Mouse (Mus musculus) CH12.LX (cell line): ENCODE data around the gene Esd. TPM values are rescaled to one million over a fixed set of nuclear protein-coding genes. Genes with fewer than 3 reads are reported as not detected.
A peak's percentile ranks its signal among the peaks of the same experiment; 100 is the strongest.

ENCODE experiments used
- DNase-seq: peaks from one replicate; pipeline ENCODE4 v3.0.0-alpha.2; 2013; ENCODE audit errors: extremely low read depth
- H3K27ac ChIP-seq: 2 replicates; pipeline ENCODE4 v1.5.1; 2012; ENCODE audit warnings: low read depth, mild to moderate bottlenecking, control low read depth, moderate library complexity; ENCODE audit not compliant: insufficient read depth
- H3K27me3 ChIP-seq: replicated peaks from 2 replicates; pipeline ENCODE3; 2012; ENCODE audit warnings: inconsistent platforms
- H3K36me3 ChIP-seq, 2 experiments: replicated peaks in 1 of 2; 2 replicates each; pipeline versions ENCODE3 to v1.6.1; 2012; ENCODE audit warnings: inconsistent platforms in 1 of 2, low read length in 1 of 2, mild to moderate bottlenecking in 1 of 2, mixed read lengths in 1 of 2, moderate library complexity in 1 of 2; ENCODE audit not compliant: control insufficient read depth in 1 of 2, insufficient read depth in 1 of 2
- H3K4me1 ChIP-seq, 2 experiments: 2 replicates each; pipeline ENCODE4 v1.6.1; 2012; ENCODE audit warnings: inconsistent platforms in 1 of 2, moderate library complexity in 1 of 2; ENCODE audit not compliant: insufficient read depth in 2 of 2, control insufficient read depth in 1 of 2
- H3K4me2 ChIP-seq: 2 replicates; pipeline ENCODE4 v1.6.1; 2012; ENCODE audit warnings: low read depth, mild to moderate bottlenecking, control low read depth; ENCODE audit not compliant: poor library complexity, insufficient read depth, severe bottlenecking
- H3K4me3 ChIP-seq, 3 experiments: fragments of 150-350 bp in 1 of 3; sonication (generic) in 1 of 3; replicated peaks in 1 of 3; 2 replicates each; pipeline versions ENCODE3 to v1.5.1; 2011 to 2012; ENCODE audit warnings: low read depth in 2 of 3, low read length in 2 of 3, mild to moderate bottlenecking in 2 of 3, moderate library complexity in 2 of 3, control low read depth in 1 of 3, improper control_type of control experiment in 1 of 3, inconsistent platforms in 1 of 3, mixed read lengths in 1 of 3; ENCODE audit not compliant: poor library complexity in 1 of 3
- H3K79me2 ChIP-seq: replicated peaks from 2 replicates; pipeline ENCODE4 v1.6.1; 2012; ENCODE audit warnings: mild to moderate bottlenecking, moderate library complexity; ENCODE audit not compliant: control insufficient read depth, poor library complexity, insufficient read depth, severe bottlenecking; ENCODE audit errors: extremely low read depth
- H3K9ac ChIP-seq: 2 replicates; pipeline ENCODE4 v1.6.1; 2012; ENCODE audit warnings: low read depth, mild to moderate bottlenecking, control low read depth, moderate library complexity; ENCODE audit not compliant: insufficient read depth
- H3K9me3 ChIP-seq: replicated peaks from 2 replicates; pipeline ENCODE3; 2012; ENCODE audit warnings: low read length, inconsistent platforms, mixed read lengths
- BHLHE40 ChIP-seq: IDR thresholded peaks from 2 replicates; pipeline ENCODE4 v1.6.1; 2011; ENCODE audit warnings: mild to moderate bottlenecking, low read depth, low read length, improper control_type of control experiment
- CHD1 ChIP-seq: IDR thresholded peaks from 2 replicates; pipeline ENCODE4 v1.6.1; 2012; ENCODE audit warnings: low read depth, low read length, improper control_type of control experiment, inconsistent platforms
- CTCF ChIP-seq, 2 experiments: IDR thresholded peaks in 1 of 2; conservative IDR thresholded peaks in 1 of 2; 2 replicates each; pipeline ENCODE4 v1.5.1; 2011 to 2012; ENCODE audit warnings: low read depth in 2 of 2, low read length in 2 of 2, improper control_type of control experiment in 1 of 2, inconsistent platforms in 1 of 2, mild to moderate bottlenecking in 1 of 2, moderate library complexity in 1 of 2
- E2F4 ChIP-seq: IDR thresholded peaks from 2 replicates; pipeline ENCODE4 v1.6.1; 2011; ENCODE audit warnings: low read depth, low read length, improper control_type of control experiment; ENCODE audit not compliant: insufficient replicate concordance
- ELF1 ChIP-seq: IDR thresholded peaks from 2 replicates; pipeline ENCODE4 v1.6.1; 2014; ENCODE audit warnings: low read depth, mild to moderate bottlenecking, inconsistent platforms, low read length, improper control_type of control experiment
- HCFC1 ChIP-seq: IDR thresholded peaks from 2 replicates; pipeline ENCODE4 v1.6.1; 2012; ENCODE audit warnings: low read depth, mild to moderate bottlenecking, inconsistent platforms, low read length, improper control_type of control experiment
- JUND ChIP-seq: conservative IDR thresholded peaks from 2 replicates; pipeline ENCODE4 v1.6.1; 2011; ENCODE audit warnings: low read depth, low read length, improper control_type of control experiment
- KAT2A ChIP-seq: IDR thresholded peaks from 2 replicates; pipeline ENCODE4 v1.6.1; 2012; ENCODE audit warnings: low read length, improper control_type of control experiment, inconsistent platforms; ENCODE audit not compliant: insufficient replicate concordance
- MAFK ChIP-seq: IDR thresholded peaks from 2 replicates; pipeline ENCODE4 v1.6.1; 2011; ENCODE audit warnings: low read length, improper control_type of control experiment; ENCODE audit not compliant: insufficient replicate concordance
- MAX ChIP-seq: IDR thresholded peaks from 2 replicates; pipeline ENCODE4 v1.6.1; 2011; ENCODE audit warnings: low read length, improper control_type of control experiment
- MEF2A ChIP-seq: IDR thresholded peaks from 2 replicates; pipeline ENCODE4 v1.6.1; 2014; ENCODE audit warnings: low read depth, mild to moderate bottlenecking, inconsistent platforms, low read length, improper control_type of control experiment, borderline replicate concordance
- MYC ChIP-seq: IDR thresholded peaks from 2 replicates; pipeline ENCODE4 v1.6.1; 2011; ENCODE audit warnings: low read depth, mild to moderate bottlenecking, improper control_type of control experiment, low read length
- RAD21 ChIP-seq: IDR thresholded peaks from 2 replicates; pipeline ENCODE4 v1.6.1; 2011; ENCODE audit warnings: low read depth, mild to moderate bottlenecking, low read length, improper control_type of control experiment, moderate library complexity
- SIN3A ChIP-seq: IDR thresholded peaks from 2 replicates; pipeline ENCODE4 v1.6.1; 2012; ENCODE audit warnings: low read length, improper control_type of control experiment, inconsistent platforms
- SMC3 ChIP-seq: IDR thresholded peaks from 2 replicates; pipeline ENCODE4 v1.6.1; 2011; ENCODE audit warnings: low read depth, low read length, improper control_type of control experiment
- USF2 ChIP-seq: conservative IDR thresholded peaks from 2 replicates; pipeline ENCODE4 v1.6.1; 2011; ENCODE audit warnings: low read depth, low read length, improper control_type of control experiment
- ZC3H11A ChIP-seq: IDR thresholded peaks from 2 replicates; pipeline ENCODE4 v1.6.1; 2012; ENCODE audit warnings: low read depth, mild to moderate bottlenecking, inconsistent platforms, low read length, improper control_type of control experiment
- ZMIZ1 ChIP-seq: IDR thresholded peaks from 2 replicates; pipeline ENCODE4 v1.6.1; 2012; ENCODE audit warnings: low read depth, mild to moderate bottlenecking, inconsistent platforms, low read length, improper control_type of control experiment
- ZNF384 ChIP-seq: IDR thresholded peaks from 2 replicates; pipeline ENCODE4 v1.6.1; 2012; ENCODE audit warnings: low read depth, low read length, improper control_type of control experiment, inconsistent platforms
- dilution Hi-C: fragments of 300-500 bp; cut with MboI; formaldehyde crosslinking; loops from 2 replicates; pipeline ENCODE4 v1.14.3; 2020; ENCODE audit warnings: low sequenced_read_pairs; ENCODE audit not compliant: extremely low pct_unique_long_range_greater_than_20kb, extremely low pct_ligation_motif_present
- in situ Hi-C: fragments of 300-500 bp; cut with MboI; formaldehyde crosslinking; loops from 3 replicates; pipeline ENCODE4 v1.14.3; 2019; ENCODE audit warnings: low sequenced_read_pairs, low pct_ligation_motif_present, low pct_unique_long_range_greater_than_20kb, mixed read lengths
- polyA plus RNA-seq: library from polyadenylated mRNA; unstranded; fragments of >175 nt; gene quantifications from 2 replicates; pipeline ENCODE4 v1.2.1, GENCODE M21; 2012; ENCODE audit warnings: low read depth; ENCODE audit not compliant: insufficient read length
- total RNA-seq, 2 experiments: library from RNA; depleted of rRNA; stranded (reverse); fragments of 300-350 nt in 1 of 2; fragments of >200 nt in 1 of 2; gene quantifications; 2 replicates each; pipeline ENCODE4 v1.2.3; 2012 to 2014

Esd gene
- total and polyA plus RNA-seq, 3 experiments: 206 to 434 (median 302) TPM

DNA sequence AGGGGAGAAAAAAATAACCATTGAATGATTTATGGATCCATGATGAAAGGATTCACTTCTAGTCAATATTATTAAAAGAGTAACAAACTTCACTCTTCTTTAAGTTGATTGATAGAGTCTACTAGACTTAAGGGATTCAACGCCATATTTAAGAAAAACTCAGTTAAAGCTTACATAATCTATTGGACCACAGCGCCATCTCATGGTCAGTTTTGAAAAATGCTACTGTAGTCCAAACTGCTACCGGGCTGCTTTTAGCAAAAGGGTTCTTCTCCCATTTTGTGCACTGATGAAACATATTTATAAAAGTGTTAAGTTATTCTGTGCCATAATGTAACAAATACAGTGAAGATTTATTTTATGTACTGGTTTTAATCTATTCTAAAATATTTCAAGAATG is 23.0 kb upstream of the Esd start:
- DNase-seq: peak; percentile 79
- H3K27me3 ChIP-seq: no peaks in the 10 kb centered on the region
- no peaks in the 10 kb centered on the region for H3K9me3 ChIP-seq
- no peak overlapping the region for H3K9ac ChIP-seq
- H3K27ac ChIP-seq: no peak overlapping the region
- in situ Hi-C loops: no loop called here
- no peak overlapping the region for H3K4me3 ChIP-seq
- TF ChIP-seq ZC3H11A (no peak), E2F4 (no peak), MYC (no peak), JUND (no peak), USF2 (no peak), CHD1 (no peak), KAT2A (no peak), CTCF (conservative IDR thresholded peaks at IDR 0.05 in 1 of 2, IDR thresholded peaks at IDR 0.05 in 1 of 2; ENCODE audit: low read depth in 2 of 2, low read length in 2 of 2) (peak; percentile 29 to 81; a peak in 3 of 4 replicates), ZMIZ1 (no peak), MEF2A (no peak), MAFK (no peak), RAD21 (peak; percentile 88), SMC3 (peak; percentile 72), ZNF384 (no peak)
- H3K4me1 ChIP-seq: peaks cover 0 to 3% of the 10 kb centered on the region in 2 experiments; a peak in 2 of 4 replicates
- no peak overlapping the region for H3K4me2 ChIP-seq
- H3K36me3 ChIP-seq: no peaks in the 10 kb centered on the region
- H3K79me2 ChIP-seq: no peaks in the 10 kb centered on the region
- dilution Hi-C loops: no loop called here

GRCm38 (mm10) chr14:74723541-74723940 is 8.6 kb upstream of the Esd start:
- peaks cover 1% of the 10 kb centered on the region for H3K27me3 ChIP-seq
- H3K4me2 ChIP-seq: peak overlapping the region; percentile 38
- no peak overlapping the region for H3K4me3 ChIP-seq
- H3K4me1 ChIP-seq: no peaks in the 10 kb centered on the region
- no peak for TF ChIP-seq HCFC1
- no peak for TF ChIP-seq ZC3H11A
- no peak for TF ChIP-seq E2F4
- TF ChIP-seq MAX: no peak
- no peak for TF ChIP-seq BHLHE40
- TF ChIP-seq RAD21: peak; percentile 52
- no peak for TF ChIP-seq MAFK
- no peak for TF ChIP-seq SIN3A
- no peak for TF ChIP-seq ELF1
- peak in 1 of 2 experiments; percentile 55; a peak in 2 of 4 replicates for TF ChIP-seq CTCF (conservative IDR thresholded peaks at IDR 0.05 in 1 of 2, IDR thresholded peaks at IDR 0.05 in 1 of 2; ENCODE audit: low read depth in 2 of 2, low read length in 2 of 2)
- DNase-seq: no peak
- H3K27ac ChIP-seq: no peak overlapping the region
- no peaks in the 10 kb centered on the region for H3K36me3 ChIP-seq
- in situ Hi-C loops (no loop called here), dilution Hi-C loops (no loop called here)
- no peaks in the 10 kb centered on the region for H3K79me2 ChIP-seq
- H3K9me3 ChIP-seq: no peaks in the 10 kb centered on the region
- no peak overlapping the region for H3K9ac ChIP-seq
